ENCODE assay signal across 15 mouse cellular contexts in the genomic region with DNA sequence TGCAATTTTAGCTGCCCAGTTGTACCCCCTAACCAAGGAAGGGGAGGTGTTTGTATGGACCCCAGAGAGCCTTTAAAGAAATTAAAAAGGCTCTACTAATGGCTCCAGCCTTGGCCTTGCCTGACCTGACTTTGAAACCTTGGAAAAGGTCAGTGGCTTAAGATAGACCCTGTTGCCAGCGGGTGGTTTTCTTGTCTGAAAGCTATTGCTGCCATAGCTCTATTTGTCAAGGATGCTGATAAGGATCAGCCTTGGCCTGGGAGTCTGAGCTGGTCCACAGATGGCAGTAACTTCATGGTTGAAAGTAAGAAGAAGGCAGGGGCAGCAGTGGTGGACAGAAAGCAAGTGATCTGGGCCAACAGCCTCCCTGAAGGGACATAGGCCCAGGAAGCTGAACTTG.
"Had no signal": no experiment of that assay in that cellular context is flagged by ENCODE, and none has a peak within 500 bp of the region (broad histone marks: within the 10 kb centered on the region; RNA-seq: fewer than 3 reads in every experiment).

No protein-coding gene starts in this region.

- DNase-seq: gastrocnemius, postnatal 14 days; gastrocnemius, postnatal 36 days; heart, adult 11 months; heart, adult 2 months; heart, postnatal 14 days; heart, postnatal 36 days; kidney, adult 11 months; kidney, adult 2 months; kidney, adult 9 months; kidney, postnatal 14 days; kidney, postnatal 36 days; layer of hippocampus, adult 9-11 months; layer of hippocampus, postnatal 36 days; liver; liver, embryonic 13.5 days had no signal
